Mouse (Mus musculus): ENCODE measurements at regions not wholly inside any gene's neighbourhood (a gene's known extent, or its start where the extent isn't known, plus 50 kb on each side); places are given as distances from the start of the nearest gene placed in this dataset.

- TF ChIP-seq POLR2A (IDR thresholded peaks at IDR 0.05; ENCODE audit: low read depth, low read length) (no peak), CTCF (conservative IDR thresholded peaks at IDR 0.05; ENCODE audit: insufficient read depth, insufficient read length, low read depth, low read length) (no peak)
Measured at GRCm38 (mm10) chr1:157703639-157704038, 197.1 kb downstream of the Sec16b start.

Measured in kidney, adult 2 months (tissue).